Mouse (Mus musculus): ENCODE results near the gene Extl2. TPM values are rescaled to one million over a fixed set of nuclear protein-coding genes. Genes with fewer than 3 reads are reported as not detected.

Gene Extl2
- polyA plus RNA-seq, 1 experiment from 2014 or later: 35.6 TPM

- Histone ChIP-seq H3K4me1 (replicated peaks) (no peaks in the 10 kb centered on the region), H3K4me2 (no peak overlapping the region), H3K27me3 (no peaks in the 10 kb centered on the region), H3K4me3 (no peak overlapping the region), H3K27ac (replicated peaks) (no peak overlapping the region), H3K9me3 (no peaks in the 10 kb centered on the region), H3K9ac (no peak overlapping the region), H3K36me3 (no peaks in the 10 kb centered on the region)
- WGBS: 83% methylated on average over 13 of the region's 13 CpGs
- no peak for ATAC-seq (ENCODE audit: low FRiP score, low read depth)
Observed at GRCm38 (mm10) chr3:116016116-116016515, 8.9 kb downstream of the Extl2 start.

GRCm38 (mm10) chr3:116018606-116019005 is 11.3 kb downstream of the Extl2 start:
- Histone ChIP-seq H3K9me3 (no peaks in the 10 kb centered on the region), H3K4me3 (no peak overlapping the region), H3K4me1 (replicated peaks) (no peaks in the 10 kb centered on the region), H3K4me2 (no peak overlapping the region), H3K27ac (replicated peaks) (no peak overlapping the region), H3K36me3 (no peaks in the 10 kb centered on the region), H3K27me3 (no peaks in the 10 kb centered on the region), H3K9ac (no peak overlapping the region)
- no peak for ATAC-seq (ENCODE audit: low FRiP score, low read depth)
- 76% methylated on average over 4 of the region's 4 CpGs for WGBS

- H3K4me2 ChIP-seq: no peak overlapping the region
- no peaks in the 10 kb centered on the region for H3K27me3 ChIP-seq
- no peaks in the 10 kb centered on the region for H3K36me3 ChIP-seq
- H3K27ac ChIP-seq (replicated peaks): no peak overlapping the region
- ATAC-seq (ENCODE audit: low FRiP score, low read depth): no peak
- H3K4me3 ChIP-seq: no peak overlapping the region
- H3K9ac ChIP-seq: no peak overlapping the region
- H3K9me3 ChIP-seq: no peaks in the 10 kb centered on the region
- 93% methylated on average over 5 of the region's 5 CpGs for WGBS
- no peaks in the 10 kb centered on the region for H3K4me1 ChIP-seq (replicated peaks)
Observed at GRCm38 (mm10) chr3:116019136-116019535, 11.9 kb downstream of the Extl2 start.

GRCm38 (mm10) chr3:116024236-116024635 is 17.0 kb downstream of the Extl2 start:
- H3K27ac ChIP-seq (replicated peaks): no peak overlapping the region
- no peak overlapping the region for H3K4me2 ChIP-seq
- no peaks in the 10 kb centered on the region for H3K27me3 ChIP-seq
- no peak for ATAC-seq (ENCODE audit: low FRiP score, low read depth)
- H3K9me3 ChIP-seq: no peaks in the 10 kb centered on the region
- peaks cover 11% of the 10 kb centered on the region for H3K36me3 ChIP-seq
- no peak overlapping the region for H3K9ac ChIP-seq
- H3K4me1 ChIP-seq (replicated peaks): no peaks in the 10 kb centered on the region
- no peak overlapping the region for H3K4me3 ChIP-seq
- 88% methylated on average over 12 of the region's 12 CpGs for WGBS

- WGBS: 83% methylated on average over 5 of the region's 5 CpGs
- ATAC-seq (ENCODE audit: low FRiP score, low read depth): no peak
- no peak overlapping the region for H3K4me3 ChIP-seq
- H3K4me1 ChIP-seq (replicated peaks): no peaks in the 10 kb centered on the region
- no peaks in the 10 kb centered on the region for H3K9me3 ChIP-seq
- no peaks in the 10 kb centered on the region for H3K27me3 ChIP-seq
- no peak overlapping the region for H3K27ac ChIP-seq (replicated peaks)
- no peak overlapping the region for H3K4me2 ChIP-seq
- H3K9ac ChIP-seq: no peak overlapping the region
- peaks cover 11% of the 10 kb centered on the region for H3K36me3 ChIP-seq
Observed at GRCm38 (mm10) chr3:116024669-116025068, 17.4 kb downstream of the Extl2 start.

GRCm38 (mm10) chr3:116025701-116026100 is 18.4 kb downstream of the Extl2 start:
- H3K27me3 ChIP-seq: no peaks in the 10 kb centered on the region
- H3K36me3 ChIP-seq: peaks cover 11% of the 10 kb centered on the region
- ATAC-seq (ENCODE audit: low FRiP score, low read depth): no peak
- no peaks in the 10 kb centered on the region for H3K9me3 ChIP-seq
- no peak overlapping the region for H3K4me3 ChIP-seq
- no peak overlapping the region for H3K9ac ChIP-seq
- 78% methylated on average over 10 of the region's 10 CpGs for WGBS
- H3K27ac ChIP-seq (replicated peaks): no peak overlapping the region
- no peaks in the 10 kb centered on the region for H3K4me1 ChIP-seq (replicated peaks)
- H3K4me2 ChIP-seq: no peak overlapping the region

GRCm38 (mm10) chr3:116026996-116027395 is 19.7 kb downstream of the Extl2 start:
- WGBS: 90% methylated on average over 20 of the region's 20 CpGs
- H3K27ac ChIP-seq (replicated peaks): no peak overlapping the region
- H3K4me3 ChIP-seq: no peak overlapping the region
- H3K4me2 ChIP-seq: no peak overlapping the region
- no peaks in the 10 kb centered on the region for H3K27me3 ChIP-seq
- no peak for ATAC-seq (ENCODE audit: low FRiP score, low read depth)
- H3K4me1 ChIP-seq (replicated peaks): no peaks in the 10 kb centered on the region
- no peaks in the 10 kb centered on the region for H3K9me3 ChIP-seq
- peaks cover 11% of the 10 kb centered on the region for H3K36me3 ChIP-seq
- H3K9ac ChIP-seq: no peak overlapping the region

GRCm38 (mm10) chr3:116030152-116030788 is 23.0 kb downstream of the Extl2 start:
- H3K27me3 ChIP-seq: no peaks in the 10 kb centered on the region
- H3K36me3 ChIP-seq: peaks cover 11% of the 10 kb centered on the region
- 74% methylated on average over 11 of the region's 11 CpGs for WGBS
- no peaks in the 10 kb centered on the region for H3K4me1 ChIP-seq (replicated peaks)
- H3K4me3 ChIP-seq: no peak overlapping the region
- H3K27ac ChIP-seq (replicated peaks): no peak overlapping the region
- H3K4me2 ChIP-seq: no peak overlapping the region
- no peaks in the 10 kb centered on the region for H3K9me3 ChIP-seq
- 0 out of 2 replicates have a peak, but pooled peaks have one; percentile 46 for ATAC-seq (ENCODE audit: low FRiP score, low read depth)
- H3K9ac ChIP-seq: no peak overlapping the region

GRCm38 (mm10) chr3:116033218-116033870 is 26.1 kb downstream of the Extl2 start:
- 45% methylated on average over 6 of the region's 6 CpGs for WGBS
- Histone ChIP-seq H3K27me3 (no peaks in the 10 kb centered on the region), H3K27ac (replicated peaks) (no peak overlapping the region), H3K4me3 (no peak overlapping the region), H3K4me2 (no peak overlapping the region), H3K4me1 (replicated peaks) (no peaks in the 10 kb centered on the region), H3K9me3 (no peaks in the 10 kb centered on the region), H3K36me3 (no peaks in the 10 kb centered on the region), H3K9ac (no peak overlapping the region)
- peak; percentile 61; the same call in 1 of the 2 replicates for ATAC-seq (ENCODE audit: low FRiP score, low read depth)

GRCm38 (mm10) chr3:116033871-116034222 is 26.6 kb downstream of the Extl2 start:
- H3K9ac ChIP-seq: no peak overlapping the region
- no peak overlapping the region for H3K4me2 ChIP-seq
- H3K4me3 ChIP-seq: no peak overlapping the region
- H3K27me3 ChIP-seq: no peaks in the 10 kb centered on the region
- ATAC-seq (ENCODE audit: low FRiP score, low read depth): peak; percentile 56
- no peaks in the 10 kb centered on the region for H3K4me1 ChIP-seq (replicated peaks)
- 59% methylated on average over 3 of the region's 3 CpGs for WGBS
- no peaks in the 10 kb centered on the region for H3K36me3 ChIP-seq
- H3K27ac ChIP-seq (replicated peaks): no peak overlapping the region
- no peaks in the 10 kb centered on the region for H3K9me3 ChIP-seq

- no peaks in the 10 kb centered on the region for H3K27me3 ChIP-seq
Observed at GRCm38 (mm10) chr3:116040776-116041175, 33.5 kb downstream of the Extl2 start.

GRCm38 (mm10) chr3:116046000-116046399 is 38.7 kb downstream of the Extl2 start:
- ATAC-seq (ENCODE audit: low FRiP score, low read depth): no peak
- Histone ChIP-seq H3K9me3 (no peaks in the 10 kb centered on the region), H3K4me2 (no peak overlapping the region), H3K4me3 (no peak overlapping the region), H3K27me3 (no peaks in the 10 kb centered on the region), H3K4me1 (replicated peaks) (no peaks in the 10 kb centered on the region), H3K36me3 (no peaks in the 10 kb centered on the region), H3K27ac (replicated peaks) (no peak overlapping the region), H3K9ac (no peak overlapping the region)
- 80% methylated on average over 2 of the region's 2 CpGs for WGBS

More at GRCm38 (mm10) chr3:116040776-116041175, 33.5 kb downstream of the Extl2 start:
- WGBS: 84% methylated on average over 3 of the region's 3 CpGs
- Histone ChIP-seq H3K36me3 (no peaks in the 10 kb centered on the region), H3K4me2 (no peak overlapping the region), H3K4me1 (replicated peaks) (no peaks in the 10 kb centered on the region), H3K9ac (no peak overlapping the region), H3K4me3 (no peak overlapping the region), H3K9me3 (no peaks in the 10 kb centered on the region), H3K27ac (replicated peaks) (no peak overlapping the region)
- ATAC-seq (ENCODE audit: low FRiP score, low read depth): no peak
